Mouse (Mus musculus) embryonic facial prominence, embryonic 10.5 days (tissue): ENCODE measurements at regions not wholly inside any gene's neighbourhood (a gene's known extent, or its start where the extent isn't known, plus 50 kb on each side); places are given as distances from the start of the nearest gene placed in this dataset.
"Not testable (repeated sequence)": the region's sequence is repeated elsewhere in the genome, so short reads cannot be mapped to it uniquely, and the experiment has no call there.

Experiments
- DNase-seq: peaks from one replicate; pipeline ENCODE4 v3.0.0-alpha.2; 2017; ENCODE audit warnings: low spot score
- H3K27ac ChIP-seq: fragments of 300-500 bp; sonication (generic); replicated peaks from 2 replicates; pipeline ENCODE4 v1.5.1; 2016; ENCODE audit warnings: mild to moderate bottlenecking
- H3K27me3 ChIP-seq: fragments of 300-500 bp; sonication (generic); replicated peaks from 2 replicates; pipeline ENCODE4 v1.6.1; 2016; ENCODE audit warnings: low read depth, mild to moderate bottlenecking; ENCODE audit not compliant: poor library complexity, severe bottlenecking
- H3K36me3 ChIP-seq: fragments of 300-500 bp; sonication (generic); replicated peaks from 2 replicates; pipeline ENCODE4 v1.6.1; 2016; ENCODE audit warnings: mild to moderate bottlenecking, moderate library complexity
- H3K4me1 ChIP-seq: fragments of 300-500 bp; sonication (generic); 2 replicates; pipeline ENCODE4 v1.6.1; 2016
- H3K4me3 ChIP-seq: fragments of 300-500 bp; sonication (generic); 2 replicates; pipeline ENCODE4 v1.5.1; 2016; ENCODE audit warnings: mild to moderate bottlenecking, moderate library complexity
- H3K9me3 ChIP-seq: fragments of 300-500 bp; sonication (generic); 2 replicates; pipeline ENCODE4 v1.6.1; 2016; ENCODE audit warnings: mild to moderate bottlenecking
- WGBS: fragments of 180-500 bp; shearing (Covaris S2); methylation state at CpG from one replicate; pipeline ENCODE4 v1.1.7; 2016; 5-methylcytosine and 5-hydroxymethylcytosine counted together

DNA sequence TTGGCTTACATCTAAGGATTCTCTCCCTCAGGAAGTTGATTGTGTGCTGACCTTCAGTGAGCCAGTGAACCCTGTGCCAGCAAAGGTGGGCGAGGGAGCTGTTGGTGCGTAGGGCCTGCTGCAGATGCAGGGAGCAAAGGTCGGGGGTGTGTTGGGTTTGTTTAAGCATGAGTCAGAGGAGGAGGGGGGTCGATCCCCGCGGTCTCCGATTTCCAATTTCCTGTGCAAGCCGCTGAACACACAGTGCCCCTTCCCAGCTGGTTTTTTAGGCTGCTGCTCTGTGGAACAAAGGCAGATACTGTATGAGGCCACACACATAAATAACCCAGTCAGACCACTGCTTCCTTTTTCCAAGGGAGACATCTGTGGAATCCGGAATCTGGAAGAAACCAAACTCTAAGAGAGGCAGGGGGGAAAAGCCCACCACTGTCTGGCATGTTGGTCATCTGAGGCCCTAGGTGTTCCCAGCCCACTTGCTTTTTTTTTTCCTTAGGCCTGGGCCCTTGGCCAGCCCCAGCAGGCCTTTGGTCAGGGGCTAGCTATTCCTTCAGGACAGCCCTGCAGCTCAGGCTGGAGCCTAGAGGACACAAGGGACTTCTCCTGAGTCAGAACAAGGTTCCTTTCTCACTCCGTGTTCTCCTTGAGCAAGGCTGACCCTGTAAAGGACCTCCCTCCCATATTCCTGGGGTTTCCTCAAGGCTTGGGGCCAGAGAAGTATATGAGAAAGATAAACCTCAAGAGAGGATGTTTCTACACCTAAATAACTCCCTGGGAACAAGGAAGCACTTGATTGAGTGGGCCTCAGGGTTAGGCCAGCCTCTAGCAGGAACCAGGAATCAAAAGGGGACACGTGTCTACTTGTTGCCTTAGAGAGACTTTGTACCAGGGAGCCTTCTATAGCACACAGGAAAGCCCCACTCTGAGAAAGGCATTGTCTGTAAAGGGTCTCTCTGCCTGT, 119.0 kb downstream of the Tomm20 start:
- Histone ChIP-seq H3K27me3 (no peaks in the 10 kb centered on the region), H3K9me3 (no peaks in the 10 kb centered on the region), H3K36me3 (no peaks in the 10 kb centered on the region), H3K27ac (peak overlapping the region; percentile 97), H3K4me1 (peaks cover 72% of the 10 kb centered on the region), H3K4me3 (peak overlapping the region; percentile 36; the same call in 1 of the 2 replicates)
- peak; percentile 96 for DNase-seq
- WGBS: 4% methylated on average over 11 of the region's 11 CpGs

GRCm38 (mm10) chr8:126825877-126826276, 119.8 kb downstream of the Tomm20 start:
- peaks cover 66% of the 10 kb centered on the region for H3K4me1 ChIP-seq

DNA sequence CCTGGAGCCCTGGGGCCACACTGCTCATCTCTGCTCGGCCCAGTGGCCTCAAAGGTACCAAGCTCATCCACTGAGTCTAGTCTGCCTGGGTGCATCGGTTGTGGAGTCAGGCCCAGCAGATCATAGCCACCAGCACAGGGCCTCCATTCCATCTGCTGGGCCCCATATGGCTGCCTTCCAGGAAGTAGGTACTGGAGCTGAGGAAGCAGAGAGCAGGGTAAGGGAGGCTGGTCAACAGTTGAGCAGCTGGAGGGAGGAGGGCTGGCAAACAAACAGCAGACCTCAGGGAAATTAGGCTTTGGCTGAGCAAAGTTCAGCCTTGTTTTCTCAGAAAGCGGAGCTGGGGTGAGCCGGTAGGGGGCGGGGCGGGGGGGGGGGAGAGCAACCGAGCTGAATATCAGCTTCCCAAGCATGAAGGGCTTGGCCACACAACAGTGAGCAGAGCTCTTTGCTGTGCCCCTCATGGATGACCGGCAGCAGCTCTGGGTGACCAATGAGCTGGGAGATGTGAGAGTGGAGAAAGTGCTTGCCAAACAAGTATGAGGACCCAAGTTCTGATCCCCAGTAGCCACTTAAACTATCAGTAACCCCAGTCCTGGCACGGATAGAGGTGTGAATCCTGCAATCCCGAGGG, 121.0 kb downstream of the Tomm20 start:
- no peak overlapping the region for H3K4me3 ChIP-seq
- H3K27ac ChIP-seq: peak overlapping the region; percentile 97
- peaks cover 54% of the 10 kb centered on the region for H3K4me1 ChIP-seq
- H3K36me3 ChIP-seq: no peaks in the 10 kb centered on the region
- DNase-seq: peak; percentile 79
- H3K27me3 ChIP-seq: no peaks in the 10 kb centered on the region
- H3K9me3 ChIP-seq: no peaks in the 10 kb centered on the region
- 42% methylated on average over 10 of the region's 10 CpGs for WGBS

More at GRCm38 (mm10) chr8:126825877-126826276, 119.8 kb downstream of the Tomm20 start:
- peak; percentile 84 for DNase-seq
- Histone ChIP-seq H3K27me3 (no peaks in the 10 kb centered on the region), H3K27ac (peak overlapping the region; percentile 97), H3K36me3 (no peaks in the 10 kb centered on the region), H3K9me3 (no peaks in the 10 kb centered on the region), H3K4me3 (peak overlapping the region; percentile 36)
- 10% methylated on average over 3 of the region's 3 CpGs for WGBS

GRCm38 (mm10) chr8:126822269-126822668, 123.4 kb downstream of the Tomm20 start:
- WGBS: 93% methylated on average over 4 of the region's 4 CpGs
- Histone ChIP-seq H3K36me3 (no peaks in the 10 kb centered on the region), H3K4me3 (no peak overlapping the region), H3K4me1 (peaks cover 34% of the 10 kb centered on the region), H3K27me3 (no peaks in the 10 kb centered on the region), H3K27ac (no peak overlapping the region), H3K9me3 (no peaks in the 10 kb centered on the region)
- no peak for DNase-seq

DNA sequence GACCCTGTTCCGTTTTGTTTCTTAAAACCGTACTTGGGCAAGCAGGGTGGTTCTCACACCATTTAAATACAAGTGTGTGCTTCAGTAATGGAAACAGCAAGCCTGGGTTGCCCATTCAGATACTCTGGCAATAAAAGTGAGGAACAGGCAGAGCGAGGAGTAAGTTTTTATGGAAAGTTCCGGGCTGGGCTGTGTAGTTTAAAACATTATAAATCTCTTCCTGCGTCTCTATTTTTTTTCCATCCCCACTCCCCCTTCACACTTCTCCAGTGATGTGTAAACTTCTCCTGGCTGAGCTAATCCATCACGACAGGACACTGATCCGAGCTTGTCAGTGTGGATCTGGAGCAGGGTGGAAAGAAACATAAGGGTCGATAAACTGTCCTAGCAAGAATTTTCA, 124.4 kb downstream of the Tomm20 start:
- Histone ChIP-seq H3K27me3 (no peaks in the 10 kb centered on the region), H3K4me3 (no peak overlapping the region), H3K27ac (no peak overlapping the region), H3K9me3 (no peaks in the 10 kb centered on the region), H3K36me3 (no peaks in the 10 kb centered on the region), H3K4me1 (peaks cover 25% of the 10 kb centered on the region)
- no peak for DNase-seq
- WGBS: 76% methylated on average over 8 of the region's 8 CpGs

DNA sequence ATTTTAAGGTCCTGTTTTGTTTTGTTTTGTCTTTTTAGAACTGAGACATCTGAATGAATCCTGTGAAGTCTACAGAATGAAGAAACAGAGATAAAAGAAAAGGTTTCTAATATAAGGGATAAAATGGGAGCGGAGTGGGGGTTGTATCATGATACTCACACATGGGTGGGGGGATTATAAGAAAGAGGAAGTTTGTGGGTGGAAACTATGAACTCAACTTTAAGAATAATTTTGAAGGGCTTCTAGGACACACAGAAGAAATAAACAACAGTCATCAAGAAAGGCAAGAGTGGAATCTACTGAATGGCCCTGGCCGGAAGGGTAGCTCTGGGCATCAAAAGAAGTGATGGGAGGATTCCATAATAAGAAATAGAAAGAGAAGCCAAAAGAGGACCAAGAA, 125.1 kb downstream of the Tomm20 start:
- no peak for DNase-seq
- H3K27ac ChIP-seq: no peak overlapping the region
- no peaks in the 10 kb centered on the region for H3K36me3 ChIP-seq
- no peak overlapping the region for H3K4me3 ChIP-seq
- WGBS: 96% methylated on average over 2 of the region's 2 CpGs
- no peaks in the 10 kb centered on the region for H3K27me3 ChIP-seq
- H3K9me3 ChIP-seq: no peaks in the 10 kb centered on the region
- peaks cover 21% of the 10 kb centered on the region for H3K4me1 ChIP-seq

DNA sequence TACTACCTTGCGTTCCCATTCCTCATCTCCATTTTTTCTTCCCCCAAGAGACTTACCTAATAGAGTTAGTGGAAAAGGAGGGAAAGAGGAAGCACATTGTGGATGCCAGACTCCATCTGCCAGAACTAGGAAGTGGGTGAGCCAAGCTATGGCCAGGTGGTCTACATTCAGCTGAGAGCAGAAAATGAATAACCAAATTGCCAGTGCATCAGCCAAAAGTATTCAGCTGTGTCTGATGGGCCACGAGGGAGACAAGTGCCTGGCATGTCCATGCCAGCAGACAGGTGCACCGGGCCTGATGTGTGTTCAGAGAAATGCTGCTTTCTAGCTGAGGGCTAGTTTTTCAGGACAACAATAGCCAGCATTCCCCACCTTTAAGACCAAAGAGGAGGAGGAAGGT, 126.4 kb downstream of the Tomm20 start:
- no peaks in the 10 kb centered on the region for H3K36me3 ChIP-seq
- DNase-seq: no peak
- H3K4me1 ChIP-seq: peaks cover 13% of the 10 kb centered on the region
- H3K27me3 ChIP-seq: no peaks in the 10 kb centered on the region
- H3K27ac ChIP-seq: no peak overlapping the region
- 92% methylated on average over 3 of the region's 3 CpGs for WGBS
- H3K4me3 ChIP-seq: no peak overlapping the region
- no peaks in the 10 kb centered on the region for H3K9me3 ChIP-seq

DNA sequence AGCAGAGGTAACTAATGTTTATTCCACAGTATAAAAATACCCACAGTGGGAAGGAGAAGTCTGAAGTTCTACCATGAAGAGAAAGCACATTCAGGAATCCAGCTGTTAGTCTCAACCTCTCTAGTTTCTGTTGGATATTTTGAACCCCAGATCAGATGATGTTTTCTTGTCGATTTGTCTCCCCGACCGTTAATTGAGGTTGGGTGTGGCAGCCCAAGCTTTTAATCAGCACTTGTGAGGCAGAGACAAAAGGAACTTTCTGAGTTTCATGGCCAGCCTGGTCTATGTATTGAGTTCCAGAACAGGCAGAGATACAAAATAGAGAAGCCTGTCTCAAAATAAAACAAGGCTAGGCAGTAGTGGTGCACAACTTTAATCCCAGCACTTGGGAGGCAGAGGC, 129.5 kb downstream of the Tomm20 start:
- Histone ChIP-seq H3K4me1 (peaks cover 11% of the 10 kb centered on the region), H3K36me3 (no peaks in the 10 kb centered on the region), H3K9me3 (peaks cover 12% of the 10 kb centered on the region), H3K4me3 (no peak overlapping the region), H3K27me3 (no peaks in the 10 kb centered on the region), H3K27ac (no peak overlapping the region)
- DNase-seq: no peak
- 84% methylated on average over 3 of the region's 3 CpGs for WGBS

DNA sequence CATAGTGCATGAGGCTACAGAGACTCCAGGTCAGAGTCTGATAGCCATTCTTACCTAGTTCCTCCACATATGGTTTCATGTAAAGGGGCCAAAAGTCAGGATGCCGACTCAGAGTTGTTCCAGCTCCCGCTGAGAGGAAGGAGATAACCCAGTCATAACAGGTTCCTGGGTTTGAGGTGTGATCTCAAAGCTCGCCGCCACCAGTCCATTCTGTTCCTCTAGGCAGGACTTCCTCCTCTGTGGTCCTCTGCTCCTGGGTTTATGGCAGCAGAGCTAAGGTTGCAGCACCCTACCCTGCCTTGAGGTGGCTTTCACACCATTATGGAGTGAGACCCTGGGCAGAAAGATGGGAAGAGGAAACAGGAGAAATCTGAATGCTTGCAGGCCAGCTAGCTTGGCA, 131.2 kb downstream of the Tomm20 start:
- H3K27me3 ChIP-seq: 0 out of 2 replicates have a peak, but pooled peaks cover 4% of the 10 kb centered on the region
- H3K9me3 ChIP-seq: peaks cover 12% of the 10 kb centered on the region
- peaks cover 11% of the 10 kb centered on the region for H3K4me1 ChIP-seq
- DNase-seq: no peak
- no peaks in the 10 kb centered on the region for H3K36me3 ChIP-seq
- H3K4me3 ChIP-seq: no peak overlapping the region
- 67% methylated on average over 4 of the region's 4 CpGs for WGBS
- no peak overlapping the region for H3K27ac ChIP-seq

GRCm38 (mm10) chr8:126813621-126814020, 132.0 kb downstream of the Tomm20 start:
- WGBS: 73% methylated on average over 4 of the region's 4 CpGs
- no peak for DNase-seq
- Histone ChIP-seq H3K36me3 (no peaks in the 10 kb centered on the region), H3K9me3 (peaks cover 12% of the 10 kb centered on the region), H3K27me3 (0 out of 2 replicates have a peak, but pooled peaks cover 4% of the 10 kb centered on the region), H3K27ac (no peak overlapping the region), H3K4me1 (peaks cover 11% of the 10 kb centered on the region), H3K4me3 (no peak overlapping the region)

- no peak overlapping the region for H3K4me3 ChIP-seq
- WGBS: 87% methylated on average over 5 of the region's 5 CpGs
- no peak overlapping the region for H3K27ac ChIP-seq
- no peak for DNase-seq
- H3K4me1 ChIP-seq: peaks cover 11% of the 10 kb centered on the region
- H3K36me3 ChIP-seq: no peaks in the 10 kb centered on the region
- peaks cover 12% of the 10 kb centered on the region for H3K9me3 ChIP-seq
- 0 out of 2 replicates have a peak, but pooled peaks cover 4% of the 10 kb centered on the region for H3K27me3 ChIP-seq
Measured at GRCm38 (mm10) chr8:126812777-126813176, 132.9 kb downstream of the Tomm20 start.

DNA sequence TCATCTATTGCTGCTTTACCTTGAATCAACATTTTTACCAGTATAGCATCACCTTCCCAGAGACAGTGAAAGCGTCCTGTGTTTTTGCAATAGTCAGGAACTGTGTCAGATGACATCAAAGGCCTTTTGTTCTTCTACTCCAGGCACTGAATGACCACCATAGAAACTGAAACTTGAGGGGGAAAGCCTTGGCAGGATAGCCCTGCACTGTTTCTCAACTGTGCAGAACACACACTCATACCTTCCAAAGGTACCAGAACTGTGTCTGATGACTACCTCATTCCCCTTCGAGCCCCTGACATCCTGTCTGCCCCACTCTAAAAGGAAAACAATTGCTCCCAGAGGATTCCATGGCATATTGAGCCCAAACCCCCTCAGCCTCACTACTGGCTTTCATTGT, 134.3 kb downstream of the Tomm20 start:
- H3K27me3 ChIP-seq, DNase-seq, H3K27ac ChIP-seq, H3K36me3 ChIP-seq, H3K4me3 ChIP-seq: not testable (repeated sequence)
- Histone ChIP-seq H3K9me3 (peaks cover 12% of the 10 kb centered on the region), H3K4me1 (peaks cover 13% of the 10 kb centered on the region)
- WGBS: 46% methylated on average over 2 of the region's 2 CpGs

DNA sequence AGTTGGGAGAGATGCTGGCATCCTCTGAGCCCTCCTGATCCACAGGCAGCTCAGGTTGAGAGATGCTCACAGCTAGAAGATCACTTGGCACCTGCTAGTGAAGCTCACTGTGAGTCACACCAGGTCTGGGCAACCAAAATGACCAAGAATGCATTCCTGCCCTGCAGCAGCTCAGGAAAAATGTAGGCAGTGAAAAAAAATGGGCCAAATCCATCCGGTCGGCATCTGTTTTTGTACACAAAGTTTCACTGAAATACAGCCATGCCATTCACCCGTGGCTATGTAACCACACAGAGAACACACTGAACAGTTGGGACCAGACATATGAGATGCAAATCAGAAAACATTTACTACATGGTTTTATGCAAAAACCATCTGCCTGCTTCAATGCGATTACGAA, 135.1 kb downstream of the Tomm20 start:
- H3K4me1 ChIP-seq: peaks cover 18% of the 10 kb centered on the region
- WGBS: 92% methylated on average over 5 of the region's 5 CpGs
- H3K4me3 ChIP-seq: no peak overlapping the region
- no peaks in the 10 kb centered on the region for H3K36me3 ChIP-seq
- no peak overlapping the region for H3K27ac ChIP-seq
- H3K9me3 ChIP-seq: peaks cover 12% of the 10 kb centered on the region
- no peak for DNase-seq
- H3K27me3 ChIP-seq: 0 out of 2 replicates have a peak, but pooled peaks cover 4% of the 10 kb centered on the region
